20 mouse cellular contexts compared by ENCODE assay signal in the genomic region with DNA sequence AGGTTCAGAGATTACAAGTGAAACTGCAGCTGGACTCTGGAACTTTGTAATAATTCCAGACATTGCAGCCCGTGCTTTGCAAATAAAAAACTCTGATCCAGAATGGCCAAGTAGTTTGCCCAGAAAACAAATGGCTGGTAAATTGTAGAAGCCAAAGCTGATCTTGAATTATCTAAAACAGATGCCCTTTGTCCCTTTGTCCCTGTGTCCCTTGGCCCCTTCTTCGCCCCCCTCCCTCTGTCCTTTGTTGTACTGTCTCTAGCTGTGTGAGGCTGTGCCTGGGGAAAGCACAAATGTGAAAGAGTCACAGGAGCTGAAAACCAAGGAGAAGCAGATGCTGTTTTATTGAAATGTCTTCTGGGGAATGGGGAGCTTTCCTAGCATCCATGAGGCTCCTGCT.
DNase-seq lines count a peak whose midpoint lies in the region; ATAC-seq and TF ChIP-seq lines count a peak whose summit lies in the region.
"Had no signal": no experiment of that assay in that cellular context is flagged by ENCODE, and none has a peak within 500 bp of the region (broad histone marks: within the 10 kb centered on the region; RNA-seq: fewer than 3 reads in every experiment).

No protein-coding gene starts in this region.

- H3K9me3 ChIP-seq in intestine, embryonic 16.5 days (ENCODE audit: control insufficient read depth, low read length): no peaks in the 10 kb centered on the region
- H3K9me3 ChIP-seq: limb, embryonic 10.5 days; neural tube, embryonic 13.5 days had no signal

- H3K27ac ChIP-seq in layer of hippocampus, adult 2 months: peak overlapping the region; percentile 68
- no peak overlapping the region for H3K27ac ChIP-seq in intestine, embryonic 16.5 days (ENCODE audit: low read length)
- H3K27ac ChIP-seq: kidney, postnatal 0 days; limb, embryonic 10.5 days; liver, embryonic 14.5 days; neural tube, embryonic 13.5 days; stomach, postnatal 0 days had no signal

- no peak for ATAC-seq in intestine, embryonic 16.5 days
- ATAC-seq: activated CD4-positive, CD25-positive, alpha-beta regulatory T cell, adult 4 months; forebrain, postnatal 0 days had no signal

- H3K27me3 ChIP-seq in intestine, embryonic 16.5 days (replicated peaks; ENCODE audit: control insufficient read depth, insufficient read depth, low read length): no peaks in the 10 kb centered on the region
- H3K27me3 ChIP-seq: neural tube, embryonic 13.5 days had no signal

- DNase-seq in cerebellum, adult 9-10 months: peak; percentile 7
- DNase-seq in cerebellum, postnatal 14 days: no peak
- DNase-seq in layer of hippocampus, adult 2 months (ENCODE audit: low spot score in 2 of 2): no peak
- no peak for DNase-seq in layer of hippocampus, postnatal 10 days (ENCODE audit: low spot score in 2 of 2)
- DNase-seq in retina, postnatal 1 day: peak; percentile 32
- no peak for DNase-seq in retina, embryonic 14.5 days (ENCODE audit: low spot score)
- peak; percentile 35 for DNase-seq in telencephalon, adult 2 months (ENCODE audit: low read depth, low spot score)
- DNase-seq: adrenal gland, postnatal 36 days; forebrain, postnatal 0 days; gastrocnemius, postnatal 14 days; lung, postnatal 10 days; thymus, postnatal 4 days had no signal

- H3K4me1 ChIP-seq in intestine, embryonic 16.5 days (ENCODE audit: control insufficient read depth, insufficient read depth, low read length): no peaks in the 10 kb centered on the region
- H3K4me1 ChIP-seq: limb, embryonic 10.5 days had no signal

- H3K4me2 ChIP-seq in intestine, embryonic 16.5 days (ENCODE audit: low read depth, low read length): no peak overlapping the region
- H3K4me2 ChIP-seq: neural tube, embryonic 13.5 days had no signal

- H3K4me3 ChIP-seq in layer of hippocampus, adult 2 months: no peak overlapping the region
- no peak overlapping the region for H3K4me3 ChIP-seq in intestine, embryonic 16.5 days (ENCODE audit: low read length)
- H3K4me3 ChIP-seq: erythroblast, embryonic 14.5 days; limb, embryonic 10.5 days; neural tube, embryonic 13.5 days had no signal

- TF ChIP-seq CTCF in layer of hippocampus, adult 2 months (conservative IDR thresholded peaks at IDR 0.05): no peak

- 64% methylated on average over 2 of the region's 2 CpGs for WGBS in intestine, embryonic 16.5 days

- no peak overlapping the region for H3K9ac ChIP-seq in intestine, embryonic 16.5 days (ENCODE audit: low read depth, low read length)
- H3K9ac ChIP-seq: forebrain, postnatal 0 days; liver, embryonic 14.5 days; neural tube, embryonic 13.5 days had no signal

- no peaks in the 10 kb centered on the region for H3K36me3 ChIP-seq in intestine, embryonic 16.5 days (ENCODE audit: control insufficient read depth, insufficient read depth, low read length)
- H3K36me3 ChIP-seq: limb, embryonic 10.5 days; neural tube, embryonic 13.5 days had no signal

Comparison
In these comparisons a context has a peak if more than half of its experiments do, and no peak if none do; other contexts are left out.
1. DNase-seq: peak in cerebellum, adult 9-10 months (single experiment), retina, postnatal 1 day (single experiment) and telencephalon, adult 2 months (single experiment); none in cerebellum, postnatal 14 days (0 of 2), layer of hippocampus, adult 2 months (0 of 2), layer of hippocampus, postnatal 10 days (0 of 2) and retina, embryonic 14.5 days (single experiment).